Mouse (Mus musculus) embryonic facial prominence, embryonic 11.5 days (tissue): ENCODE measurements around the gene Pop5. TPM values are rescaled to one million over a fixed set of nuclear protein-coding genes. Genes with fewer than 3 reads are reported as not detected.

Experiments
- ATAC-seq: fragments of 200-750 bp; cut with Nextera tagmentation; replicated peaks from 2 replicates; pipeline ENCODE4 v1.8.0; 2017; ENCODE audit warnings: low read depth; ENCODE audit not compliant: insufficient number of reproducible peaks, low FRiP score, low TSS enrichment
- DNase-seq: peaks from one replicate; pipeline ENCODE4 v3.0.0-alpha.2; 2015; ENCODE audit warnings: low spot score
- H3K27ac ChIP-seq: fragments of 300-500 bp; sonication (generic); replicated peaks from 2 replicates; pipeline ENCODE4 v1.5.1; 2014; ENCODE audit warnings: mild to moderate bottlenecking, low read depth, low read length, control low read depth
- H3K27me3 ChIP-seq: fragments of 300-500 bp; sonication (generic); 2 replicates; pipeline ENCODE4 v1.6.1; 2014; ENCODE audit warnings: mild to moderate bottlenecking, low read length, moderate library complexity, mixed read lengths; ENCODE audit not compliant: control insufficient read depth, insufficient read depth
- H3K36me3 ChIP-seq: fragments of 300-500 bp; sonication (generic); replicated peaks from 2 replicates; pipeline ENCODE4 v1.6.1; 2014; ENCODE audit warnings: low read depth, mild to moderate bottlenecking, low read length, moderate library complexity, mixed read lengths; ENCODE audit not compliant: control insufficient read depth, insufficient read depth
- H3K4me1 ChIP-seq: fragments of 300-500 bp; sonication (generic); 2 replicates; pipeline ENCODE4 v1.6.1; 2014; ENCODE audit warnings: low read length, mixed read lengths; ENCODE audit not compliant: control insufficient read depth, insufficient read depth
- H3K4me2 ChIP-seq: fragments of 300-500 bp; sonication (generic); 2 replicates; pipeline ENCODE4 v1.6.1; 2014; ENCODE audit warnings: low read depth, mild to moderate bottlenecking, control low read depth, low read length, moderate library complexity
- H3K4me3 ChIP-seq: fragments of 300-500 bp; sonication (generic); 2 replicates; pipeline ENCODE4 v1.5.1; 2014; ENCODE audit warnings: low read depth, low read length, control low read depth
- H3K9ac ChIP-seq: fragments of 300-500 bp; sonication (generic); replicated peaks from 2 replicates; pipeline ENCODE4 v1.6.1; 2014; ENCODE audit warnings: mild to moderate bottlenecking, control low read depth, low read length
- H3K9me3 ChIP-seq: fragments of 300-500 bp; sonication (generic); replicated peaks from 2 replicates; pipeline ENCODE4 v1.6.1; 2016; ENCODE audit warnings: mild to moderate bottlenecking, low read length, inconsistent platforms, mixed read lengths; ENCODE audit not compliant: control insufficient read depth
- WGBS: fragments of 180-500 bp; shearing (Covaris S2); extraction: QIAGEN DNeasy Blood & Tissue Kit; methylation state at CpG from one replicate; pipeline ENCODE4 v1.1.7; 2014; 5-methylcytosine and 5-hydroxymethylcytosine counted together
- polyA plus RNA-seq: library from polyadenylated mRNA; unstranded; fragments of >200 nt; fragmentation: Nextera tagmentation; extraction: Ambion mirVana; gene quantifications from 2 replicates; pipeline ENCODE4 v1.2.1, GENCODE M21; 2014

The Pop5 gene
- polyA plus RNA-seq, 1 experiment from 2014 or later: 108 TPM

GRCm38 (mm10) chr5:115237803-115238728 is 2.4 kb downstream of the Pop5 start:
- peak overlapping the region; percentile 82 for H3K4me2 ChIP-seq
- H3K27me3 ChIP-seq: peaks cover 3% of the 10 kb centered on the region; the same call in 1 of the 2 replicates
- H3K9me3 ChIP-seq: no peaks in the 10 kb centered on the region
- peaks cover 11% of the 10 kb centered on the region for H3K36me3 ChIP-seq
- H3K4me3 ChIP-seq: peak overlapping the region; percentile 84
- H3K4me1 ChIP-seq: no peaks in the 10 kb centered on the region; the same call in 1 of the 2 replicates
- no peak overlapping the region for H3K27ac ChIP-seq
- WGBS: under 1% methylated on average over 88 of the region's 88 CpGs
- peak overlapping the region; percentile 71 for H3K9ac ChIP-seq
- DNase-seq (peak; percentile 94), ATAC-seq (peak; percentile 68)

GRCm38 (mm10) chr5:115238729-115239195 is 3.1 kb downstream of the Pop5 start:
- no peak overlapping the region for H3K9ac ChIP-seq
- peaks cover 3% of the 10 kb centered on the region; the same call in 1 of the 2 replicates for H3K27me3 ChIP-seq
- DNase-seq (no peak), ATAC-seq (no peak)
- H3K4me2 ChIP-seq: peak overlapping the region; percentile 82; the same call in 1 of the 2 replicates
- H3K4me3 ChIP-seq: peak overlapping the region; percentile 84
- no peaks in the 10 kb centered on the region for H3K9me3 ChIP-seq
- 7% methylated on average over 11 of the region's 11 CpGs for WGBS
- no peak overlapping the region for H3K27ac ChIP-seq
- peaks cover 17% of the 10 kb centered on the region for H3K36me3 ChIP-seq
- no peaks in the 10 kb centered on the region; the same call in 1 of the 2 replicates for H3K4me1 ChIP-seq

GRCm38 (mm10) chr5:115240191-115240590 is 4.6 kb downstream of the Pop5 start:
- Histone ChIP-seq H3K4me2 (no peak overlapping the region), H3K36me3 (peaks cover 26% of the 10 kb centered on the region), H3K4me3 (no peak overlapping the region), H3K27ac (no peak overlapping the region), H3K4me1 (no peaks in the 10 kb centered on the region; the same call in 1 of the 2 replicates), H3K9ac (no peak overlapping the region), H3K9me3 (no peaks in the 10 kb centered on the region), H3K27me3 (peaks cover 3% of the 10 kb centered on the region; the same call in 1 of the 2 replicates)
- DNase-seq (no peak), ATAC-seq (no peak)
- 87% methylated on average over 11 of the region's 11 CpGs for WGBS

- no peak for DNase-seq
- no peak overlapping the region for H3K4me2 ChIP-seq
- H3K9me3 ChIP-seq: no peaks in the 10 kb centered on the region
- ATAC-seq: no peak
- no peaks in the 10 kb centered on the region for H3K4me1 ChIP-seq
- H3K36me3 ChIP-seq: peaks cover 20% of the 10 kb centered on the region
- no peak overlapping the region for H3K27ac ChIP-seq
- no peak overlapping the region for H3K9ac ChIP-seq
- H3K4me3 ChIP-seq: no peak overlapping the region
- no peaks in the 10 kb centered on the region for H3K27me3 ChIP-seq
- WGBS: 70% methylated on average over 1 of the region's 1 CpGs
Measured at GRCm38 (mm10) chr5:115255472-115255871, 19.8 kb downstream of the Pop5 start.

GRCm38 (mm10) chr5:115256909-115257546 is 21.4 kb downstream of the Pop5 start:
- Histone ChIP-seq H3K4me1 (no peaks in the 10 kb centered on the region), H3K36me3 (peaks cover 12% of the 10 kb centered on the region), H3K4me3 (no peak overlapping the region), H3K4me2 (no peak overlapping the region), H3K9me3 (no peaks in the 10 kb centered on the region), H3K27ac (no peak overlapping the region), H3K27me3 (no peaks in the 10 kb centered on the region), H3K9ac (no peak overlapping the region)
- ATAC-seq (no peak), DNase-seq (no peak)
- 91% methylated on average over 10 of the region's 10 CpGs for WGBS

- WGBS: 88% methylated on average over 6 of the region's 6 CpGs
- H3K4me1 ChIP-seq: no peaks in the 10 kb centered on the region
- H3K9ac ChIP-seq: no peak overlapping the region
- no peaks in the 10 kb centered on the region for H3K9me3 ChIP-seq
- no peak overlapping the region for H3K4me2 ChIP-seq
- ATAC-seq (no peak), DNase-seq (no peak)
- H3K27ac ChIP-seq: no peak overlapping the region
- no peak overlapping the region for H3K4me3 ChIP-seq
- peaks cover 9% of the 10 kb centered on the region for H3K36me3 ChIP-seq
- no peaks in the 10 kb centered on the region for H3K27me3 ChIP-seq
Measured at GRCm38 (mm10) chr5:115260356-115260755, 24.7 kb downstream of the Pop5 start.

GRCm38 (mm10) chr5:115261141-115261540 is 25.5 kb downstream of the Pop5 start:
- Histone ChIP-seq H3K27ac (no peak overlapping the region), H3K4me3 (no peak overlapping the region), H3K36me3 (peaks cover 8% of the 10 kb centered on the region), H3K9ac (no peak overlapping the region), H3K27me3 (no peaks in the 10 kb centered on the region), H3K4me1 (no peaks in the 10 kb centered on the region), H3K9me3 (no peaks in the 10 kb centered on the region), H3K4me2 (no peak overlapping the region)
- no peak for DNase-seq
- ATAC-seq: no peak
- WGBS: 89% methylated on average over 8 of the region's 8 CpGs

- Histone ChIP-seq H3K4me3 (no peak overlapping the region), H3K4me1 (no peaks in the 10 kb centered on the region), H3K9ac (no peak overlapping the region), H3K27ac (no peak overlapping the region), H3K4me2 (no peak overlapping the region), H3K27me3 (no peaks in the 10 kb centered on the region), H3K9me3 (no peaks in the 10 kb centered on the region), H3K36me3 (peaks cover 2% of the 10 kb centered on the region)
- ATAC-seq: no peak
- DNase-seq: no peak
- WGBS: 87% methylated on average over 1 of the region's 1 CpGs
Measured at GRCm38 (mm10) chr5:115261880-115262279, 26.2 kb downstream of the Pop5 start.
